Mouse (Mus musculus) frontal cortex, postnatal 14 days (tissue): ENCODE measurements at regions not wholly inside any gene's neighbourhood (a gene's known extent, or its start where the extent isn't known, plus 50 kb on each side); places are given as distances from the start of the nearest gene placed in this dataset.

Experiments used
- DNase-seq, 2 experiments: peaks; one replicate each; pipeline ENCODE4 v3.0.0; 2022; ENCODE audit warnings: low spot score in 2 of 2

GRCm38 (mm10) chr3:36275502-36275901 is 53.4 kb upstream of the Qrfpr start:
- DNase-seq, result no peak
